Mouse (Mus musculus) gastrocnemius, adult 8-10 months (tissue): ENCODE results near the gene Rptor. TPM values are rescaled to one million over a fixed set of nuclear protein-coding genes. Genes with fewer than 3 reads are reported as not detected.
A peak's percentile ranks its signal among the peaks of the same experiment; 100 is the strongest.

ENCODE experiments used
- DNase-seq, 2 experiments: peaks; one replicate each; pipeline ENCODE4 v3.0.0; 2022; ENCODE audit warnings: low spot score in 2 of 2
- total RNA-seq, 4 experiments: library from RNA; stranded (reverse); gene quantifications; 2 replicates each; pipeline ENCODE4 v1.2.4; 2022

The Rptor gene
- 10 to 100 TPM; 25.2 to 28.5 (median 26.6) TPM for total RNA-seq

DNA sequence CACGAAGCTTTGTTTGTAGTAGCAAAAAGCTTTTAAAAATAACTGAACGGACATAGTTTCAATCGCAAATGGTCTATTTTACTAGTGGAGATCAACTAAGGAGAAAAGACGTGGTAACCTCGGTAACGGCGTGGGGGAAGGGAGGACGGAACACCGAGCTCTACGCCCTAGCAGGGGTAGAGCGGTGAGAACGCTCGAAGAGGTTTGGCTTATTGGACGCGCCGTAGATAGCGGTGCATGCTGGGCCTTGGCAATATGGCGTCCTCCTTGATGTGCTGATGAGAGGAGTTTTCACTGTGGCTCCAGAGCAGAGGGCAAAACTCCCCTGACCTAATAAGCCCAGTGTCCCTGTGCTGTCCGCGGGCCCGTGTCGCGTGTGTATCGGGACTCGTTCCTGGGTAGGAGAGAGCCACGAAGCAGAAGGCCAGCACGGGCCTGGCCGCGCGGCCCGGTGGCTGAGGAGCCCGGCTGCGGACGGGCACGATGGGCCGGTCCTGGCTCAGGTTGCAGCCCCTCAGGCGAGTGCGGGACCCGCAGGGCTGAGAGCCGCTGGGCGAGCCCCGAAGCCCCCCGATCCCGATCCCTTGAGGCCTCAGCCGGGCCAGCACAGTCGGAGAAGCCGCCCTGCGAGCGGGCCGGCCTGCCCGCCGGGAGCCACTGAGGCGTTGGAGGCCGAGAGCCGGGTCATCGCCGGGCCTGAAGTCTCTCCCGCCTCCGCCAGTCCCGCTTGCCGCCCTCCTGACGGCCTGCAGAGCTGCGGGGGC lies at the start of gene Rptor:
Gene Rptor, plus strand, starts transcription at position 143 of the 764 bp plus-strand sequence.
- DNase-seq = peak; percentile 94 to 95

GRCm38 (mm10) chr11:119554706-119555105 lies 48.0 kb upstream of the Rptor start:
- DNase-seq = no peak

DNA sequence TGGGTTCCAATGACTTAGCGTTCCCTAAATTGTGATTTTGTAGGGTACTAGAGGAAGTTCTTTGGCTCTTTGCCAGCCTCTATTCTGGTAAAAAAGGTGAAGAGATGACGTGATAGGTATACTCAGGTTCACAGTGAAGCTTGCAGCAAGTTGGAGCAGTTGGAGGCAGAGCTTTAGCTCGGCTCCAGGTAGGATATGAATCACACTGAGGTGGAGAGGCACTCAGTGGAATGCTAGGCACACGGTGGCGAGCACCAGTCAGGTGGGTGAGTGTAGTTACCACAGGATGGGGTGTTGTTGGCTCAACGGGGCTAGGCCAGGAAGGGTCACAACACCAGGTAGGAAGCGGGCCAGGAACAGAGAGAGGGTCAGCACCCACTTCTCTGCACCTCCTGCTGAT lies 47.5 kb upstream of the Rptor start:
- no peak for DNase-seq

DNA sequence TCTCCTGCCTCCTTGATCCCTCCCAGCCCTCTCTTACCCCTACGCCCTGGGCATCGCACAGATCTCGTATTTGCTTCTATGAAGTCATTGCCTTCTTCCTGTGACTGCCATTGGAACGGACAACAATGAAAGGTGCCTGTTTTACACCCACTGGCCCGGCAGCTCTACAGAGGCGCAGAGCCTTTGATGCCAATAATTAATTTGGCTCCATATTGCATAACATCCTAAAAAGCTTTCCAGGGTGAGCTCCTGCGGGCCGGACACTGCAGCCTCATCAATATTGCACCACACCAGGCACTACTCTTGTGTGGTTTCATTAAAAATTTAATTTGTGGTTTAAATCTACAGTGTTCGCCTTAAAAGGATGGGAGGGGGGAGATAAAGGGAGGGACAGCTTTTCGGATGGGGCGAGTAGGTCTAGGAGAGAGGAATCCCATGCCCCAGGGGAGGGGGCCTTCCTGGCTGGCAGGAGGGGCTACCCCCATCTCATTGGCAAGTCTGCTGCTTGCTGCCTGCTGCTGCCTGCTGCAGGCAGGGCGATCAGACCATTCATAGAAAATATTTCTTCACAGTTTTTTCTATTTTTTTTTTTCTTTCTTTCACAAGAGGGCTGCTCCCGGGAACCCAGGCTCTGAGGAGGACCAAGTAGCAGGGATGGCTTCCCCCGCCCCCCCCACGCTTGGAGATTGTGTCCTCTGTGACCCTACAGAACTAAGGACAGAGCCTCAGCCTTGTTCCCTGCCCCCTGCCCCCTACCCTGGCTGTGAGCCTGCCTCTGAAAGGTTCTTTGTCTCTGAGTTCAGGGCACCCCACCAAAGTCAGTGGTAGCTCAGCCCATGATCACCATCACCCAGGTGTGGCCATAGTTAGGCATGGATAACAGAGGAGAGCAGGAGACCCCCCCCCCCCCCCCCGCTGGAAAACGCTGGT lies 44.5 kb upstream of the Rptor start:
- no peak for DNase-seq

DNA sequence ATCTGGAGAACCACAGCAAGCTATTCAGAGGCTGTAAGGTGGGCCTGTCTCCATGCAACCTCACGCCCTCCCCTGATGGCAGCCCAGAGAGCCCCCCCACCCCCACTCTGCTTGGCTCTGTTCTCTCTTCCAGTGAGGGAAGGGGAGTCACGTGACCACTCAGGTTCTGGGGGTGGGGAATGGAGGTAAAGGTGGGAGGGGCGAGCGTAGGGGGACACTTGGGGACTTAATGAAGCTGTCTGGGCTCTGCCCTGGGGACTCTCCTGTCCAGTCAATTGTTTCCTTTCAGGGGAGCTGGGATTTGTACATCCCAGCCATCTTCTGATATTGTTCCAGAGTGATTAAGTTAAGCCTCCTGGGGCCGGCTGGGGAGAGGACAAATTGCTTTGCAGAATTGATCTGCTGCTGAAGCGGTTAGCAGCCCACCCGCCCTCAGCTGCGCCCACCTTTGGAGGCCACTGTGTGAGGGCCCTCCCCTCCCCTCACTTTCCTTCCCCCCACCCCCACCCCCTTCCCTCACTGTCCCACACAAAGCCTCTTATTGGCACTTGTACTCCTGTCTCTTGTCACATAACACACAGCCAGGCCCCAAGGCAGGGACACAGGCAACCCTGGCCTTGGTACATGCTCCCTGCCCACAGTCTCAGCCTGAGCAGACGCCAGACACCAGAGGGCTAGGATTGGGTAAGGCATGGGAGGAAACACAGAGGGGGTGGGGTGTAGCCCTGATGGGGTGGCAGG lies 43.7 kb upstream of the Rptor start:
- DNase-seq = no peak

DNA sequence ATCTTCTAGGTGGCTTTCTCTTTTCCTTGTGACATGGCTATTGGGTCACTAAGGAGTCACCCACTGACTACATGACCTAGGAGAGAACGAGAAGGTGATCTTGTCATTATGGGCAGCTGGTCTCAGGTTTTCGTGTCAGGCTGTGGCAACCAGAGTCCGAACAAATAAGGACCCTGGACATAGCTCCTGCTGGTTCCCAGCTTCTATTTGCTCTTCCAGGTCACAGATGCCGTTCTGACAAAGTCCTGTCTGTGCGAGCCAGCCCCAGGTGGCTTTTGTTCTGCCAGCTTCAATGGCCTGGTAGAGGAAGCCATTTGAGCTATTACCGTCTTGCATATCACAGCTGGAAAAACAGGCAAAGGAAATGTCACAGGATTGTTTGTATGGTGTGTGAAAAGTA lies 40.4 kb upstream of the Rptor start:
- no peak for DNase-seq

DNA sequence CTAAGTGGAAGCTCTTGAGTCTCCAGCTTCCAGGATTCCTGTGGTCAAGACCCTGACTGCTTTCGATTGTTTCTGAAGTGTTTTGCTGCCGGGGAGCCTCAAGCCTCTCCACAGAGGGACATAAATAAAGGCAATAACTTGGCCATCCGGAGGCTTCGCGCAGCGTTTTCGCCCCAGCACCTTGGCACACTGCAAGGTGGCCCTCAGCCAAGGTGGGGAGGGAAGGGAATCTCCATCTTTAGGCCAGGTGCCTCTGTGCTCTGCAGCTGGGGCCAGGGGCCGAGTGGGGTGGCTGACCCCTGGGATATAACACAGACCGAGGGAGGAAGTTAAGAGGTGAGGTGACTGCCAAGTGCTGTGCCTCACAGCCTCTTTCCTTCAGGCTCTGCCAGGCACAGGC lies 39.5 kb upstream of the Rptor start:
- DNase-seq = no peak

GRCm38 (mm10) chr11:119564383-119564782 lies 38.3 kb upstream of the Rptor start:
- no peak for DNase-seq

DNA sequence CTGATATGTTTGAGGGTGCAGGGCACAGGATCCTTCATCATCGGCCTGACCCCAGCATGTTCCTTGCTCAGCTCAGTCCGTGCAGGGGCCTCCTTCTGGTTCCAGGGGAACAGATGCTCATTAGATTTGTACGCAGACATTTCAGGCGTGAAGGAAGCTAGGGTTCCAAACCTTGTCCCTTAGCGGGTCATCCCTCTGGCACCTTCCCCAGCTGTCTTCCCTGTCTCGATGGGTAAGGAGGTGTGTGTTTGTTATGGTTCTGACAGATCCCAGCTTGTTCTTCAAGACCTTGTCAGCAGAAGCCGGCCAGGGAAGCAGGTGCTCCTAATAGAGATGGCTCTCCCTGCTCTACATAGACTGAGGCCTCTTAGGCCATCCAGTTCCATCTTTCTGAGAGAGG lies 37.7 kb upstream of the Rptor start:
- DNase-seq = no peak

DNA sequence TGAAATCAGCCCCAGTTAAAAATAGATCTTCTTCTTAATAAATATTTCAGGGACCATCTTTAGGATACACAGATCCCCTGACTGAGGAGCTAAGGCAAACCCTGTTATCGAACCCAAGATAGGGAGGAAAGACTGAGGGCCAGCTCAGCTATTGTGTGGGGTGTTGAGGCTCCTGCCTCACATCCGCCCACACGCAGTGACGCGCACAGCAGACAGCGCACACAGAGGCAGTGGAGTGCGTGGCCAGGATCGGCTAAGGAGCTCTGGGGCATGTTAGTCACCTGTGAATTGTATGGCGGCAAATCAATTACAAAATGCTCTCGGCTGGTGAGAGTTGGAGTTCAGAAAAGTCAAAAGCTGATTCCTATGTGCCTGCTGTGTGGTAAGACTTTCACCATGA lies 37.0 kb upstream of the Rptor start:
- no peak for DNase-seq

- no peak for DNase-seq
Observed at GRCm38 (mm10) chr11:119566188-119566587, 36.5 kb upstream of the Rptor start.

- no peak for DNase-seq
Observed at GRCm38 (mm10) chr11:119572316-119573010, 30.2 kb upstream of the Rptor start.

DNA sequence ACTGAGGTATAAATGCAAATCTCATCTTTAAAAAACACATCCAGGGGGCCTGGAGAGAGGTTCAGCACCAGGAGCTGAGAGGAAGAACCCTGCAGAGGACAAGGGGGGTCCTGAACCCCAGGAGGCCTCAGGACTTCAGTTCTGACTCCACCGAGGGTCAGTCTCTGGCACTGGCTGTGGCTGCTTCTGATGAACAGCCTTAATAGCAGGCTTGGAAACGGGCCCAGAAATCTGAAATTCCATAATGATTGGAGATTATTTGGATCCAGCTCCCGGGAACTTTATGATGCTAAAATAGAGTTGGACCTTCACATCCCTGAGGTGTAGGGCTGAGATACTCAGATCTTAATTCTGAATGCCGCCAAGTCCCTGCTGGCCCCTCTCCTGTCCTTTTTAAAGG lies 25.9 kb upstream of the Rptor start:
- DNase-seq = no peak

DNA sequence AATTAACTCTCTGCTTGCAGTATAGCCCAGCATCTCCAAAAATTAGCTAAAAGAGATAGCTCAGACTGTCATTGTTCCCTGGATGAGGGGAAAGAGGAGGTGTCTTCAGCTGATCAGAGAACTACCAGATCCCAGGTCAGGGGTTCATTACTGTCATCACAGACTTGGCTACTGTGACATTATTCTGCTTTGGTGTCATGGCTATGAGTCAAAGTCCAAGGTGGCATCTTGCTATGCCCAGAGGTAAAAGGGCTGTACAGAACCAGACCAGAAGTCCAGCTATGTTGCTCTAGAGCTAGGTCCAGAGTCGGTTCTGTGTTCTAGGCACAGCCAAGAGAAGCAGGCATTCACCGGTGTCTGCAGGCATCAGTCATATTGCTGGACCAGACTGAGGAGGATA lies 25.0 kb upstream of the Rptor start:
- DNase-seq = no peak

DNA sequence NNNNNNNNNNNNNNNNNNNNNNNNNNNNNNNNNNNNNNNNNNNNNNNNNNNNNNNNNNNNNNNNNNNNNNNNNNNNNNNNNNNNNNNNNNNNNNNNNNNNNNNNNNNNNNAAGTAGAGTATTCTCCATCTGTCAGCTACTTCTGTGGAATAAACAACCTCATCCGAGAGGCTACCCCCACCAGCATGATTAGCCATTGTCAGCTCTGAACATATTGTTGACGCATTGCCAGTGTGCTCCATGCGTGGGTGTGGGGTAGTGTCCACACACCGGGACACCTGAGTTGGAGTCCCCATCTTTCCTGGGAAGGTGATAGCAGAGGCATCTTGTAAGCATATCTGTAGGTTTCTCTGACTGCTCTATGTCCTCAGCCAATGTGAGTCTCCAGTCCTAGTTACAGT lies 16.2 kb upstream of the Rptor start:
- DNase-seq = no peak

DNA sequence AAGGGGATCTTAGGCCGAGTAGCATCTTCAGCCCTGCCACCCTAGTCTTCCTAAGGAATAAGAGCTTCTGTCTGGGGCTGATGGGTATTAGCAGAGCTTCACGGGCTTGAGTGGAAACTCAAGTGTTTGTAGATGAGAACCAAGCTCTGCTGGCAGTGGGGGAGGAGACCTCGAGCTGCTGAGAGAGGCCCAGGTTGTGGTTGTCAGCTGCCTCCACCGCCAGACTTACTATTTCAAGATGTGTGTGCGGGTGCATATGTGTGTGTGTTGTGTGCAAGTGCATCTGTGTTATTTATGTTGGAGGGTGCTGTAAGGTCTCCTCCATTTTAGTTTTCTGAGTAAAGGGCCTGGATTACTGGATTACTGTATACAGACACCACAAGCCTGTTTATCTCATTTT lies 15.6 kb upstream of the Rptor start:
- no peak for DNase-seq

GRCm38 (mm10) chr11:119589242-119589641 lies 13.5 kb upstream of the Rptor start:
- no peak for DNase-seq

- DNase-seq = no peak
Observed at GRCm38 (mm10) chr11:119593966-119594365, 8.7 kb upstream of the Rptor start.

GRCm38 (mm10) chr11:119598856-119599255 lies 3.8 kb upstream of the Rptor start:
- no peak for DNase-seq

GRCm38 (mm10) chr11:119600286-119600685 lies 2.4 kb upstream of the Rptor start:
- no peak for DNase-seq

DNA sequence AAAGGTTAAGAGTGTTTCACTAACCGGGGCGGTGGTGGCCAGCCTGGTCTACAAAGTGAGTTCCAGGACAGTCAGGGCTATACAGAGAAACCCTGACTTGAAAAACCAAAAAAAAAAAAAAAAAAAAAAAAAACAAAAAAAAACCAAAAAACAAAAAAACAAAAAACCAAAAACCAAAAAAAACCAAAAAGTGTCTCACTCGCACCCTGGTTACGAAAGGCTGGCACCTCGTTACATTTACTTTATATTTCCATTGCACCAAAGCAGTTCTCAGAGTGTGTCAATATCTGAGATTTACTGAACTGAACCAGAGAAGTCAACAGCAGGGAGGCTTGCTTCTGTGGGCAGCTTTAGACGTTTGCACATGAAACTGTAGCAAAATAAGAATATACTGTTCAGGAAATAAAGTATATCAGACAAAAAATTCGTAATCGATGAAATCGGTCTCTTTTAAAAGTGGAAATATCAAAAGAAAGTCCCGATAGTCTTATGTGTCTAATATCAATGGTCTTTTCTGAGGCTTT lies 466 bp upstream of the Rptor start:
- DNase-seq = no peak
